Mouse (Mus musculus) embryo, embryonic 9.5 days (tissue): Measurements from ENCODE around the gene Alkbh3.

ENCODE experiments used
- DNase-seq: peaks from one replicate; pipeline ENCODE4 v3.0.0-alpha.2; 2017; ENCODE audit errors: extremely low spot score

Gene Alkbh3

DNA sequence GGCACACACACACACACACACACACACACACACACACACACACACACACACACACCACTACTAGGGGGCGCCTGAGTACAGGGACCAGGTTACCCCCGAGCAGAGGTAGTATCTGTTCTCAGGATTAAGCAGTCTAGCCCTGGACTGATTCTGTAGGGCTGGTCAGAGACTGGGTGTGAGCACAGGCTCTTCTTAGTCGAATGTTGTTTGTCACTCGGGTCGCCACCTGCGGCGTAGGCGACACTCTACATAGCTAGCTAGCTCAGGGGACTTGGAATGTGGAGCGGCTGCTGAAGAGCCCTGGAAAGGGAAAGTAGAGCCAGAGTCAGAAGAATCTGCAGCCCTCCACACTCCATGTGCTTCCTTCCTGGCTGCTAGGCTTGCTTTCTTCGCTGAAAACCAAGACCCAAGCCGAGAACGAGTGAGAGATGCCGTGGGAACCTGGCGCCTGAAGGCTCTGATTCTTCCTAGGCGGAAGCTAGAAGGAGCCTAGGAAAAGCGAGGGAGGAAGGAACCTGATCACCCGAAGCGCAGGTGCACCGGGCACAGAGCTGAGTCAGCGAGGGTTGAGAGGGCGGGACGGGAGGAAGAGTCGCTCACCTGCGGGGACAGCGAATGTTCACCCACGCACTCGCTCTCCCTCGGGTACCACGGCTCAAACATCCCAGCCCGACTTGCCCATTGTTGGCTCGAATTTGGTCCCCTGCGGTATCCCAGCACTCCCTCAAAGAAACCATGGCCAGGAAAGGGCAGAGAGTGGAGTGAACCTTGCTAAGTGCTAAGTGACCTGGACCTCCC lies 55.6 kb downstream of the Alkbh3 start:
- peak; percentile 24 for DNase-seq

DNA sequence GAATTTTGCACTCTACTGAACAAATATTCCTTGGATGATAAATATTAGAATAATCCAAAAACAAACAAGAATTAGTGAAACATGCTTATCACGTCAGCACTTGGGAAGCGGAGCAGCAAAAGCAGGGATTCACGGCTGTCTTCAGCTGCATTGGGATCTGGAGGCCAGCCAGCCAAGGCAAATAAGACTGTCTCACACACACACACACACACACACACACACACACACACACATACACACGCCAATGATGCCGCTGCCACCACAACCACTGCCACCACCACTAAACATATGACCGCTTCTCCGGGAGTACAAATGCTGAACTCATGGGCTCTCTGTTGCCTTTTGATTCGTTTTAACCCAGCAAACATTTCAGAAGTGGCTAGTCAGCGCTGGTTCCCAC lies 56.9 kb downstream of the Alkbh3 start:
- no peak for DNase-seq

DNA sequence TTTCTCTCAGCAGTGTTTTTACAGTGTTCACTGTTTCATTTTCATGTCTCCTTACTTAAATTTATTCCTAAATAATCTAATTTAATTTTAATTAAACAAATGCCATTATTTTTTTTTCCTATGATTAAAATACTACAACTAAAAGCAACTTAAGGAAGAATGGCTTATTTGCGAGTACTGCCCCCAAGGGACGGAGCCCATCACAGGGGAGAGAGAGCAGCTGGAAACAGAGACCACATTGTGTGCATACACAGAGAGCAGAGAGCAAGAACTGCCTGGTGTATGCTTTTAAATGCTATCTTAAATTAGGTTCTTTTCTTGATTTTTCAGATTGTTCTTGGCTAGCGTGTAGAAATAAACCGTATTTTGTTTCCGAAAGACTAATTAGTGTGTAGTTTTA lies 63.6 kb downstream of the Alkbh3 start:
- DNase-seq: no peak

DNA sequence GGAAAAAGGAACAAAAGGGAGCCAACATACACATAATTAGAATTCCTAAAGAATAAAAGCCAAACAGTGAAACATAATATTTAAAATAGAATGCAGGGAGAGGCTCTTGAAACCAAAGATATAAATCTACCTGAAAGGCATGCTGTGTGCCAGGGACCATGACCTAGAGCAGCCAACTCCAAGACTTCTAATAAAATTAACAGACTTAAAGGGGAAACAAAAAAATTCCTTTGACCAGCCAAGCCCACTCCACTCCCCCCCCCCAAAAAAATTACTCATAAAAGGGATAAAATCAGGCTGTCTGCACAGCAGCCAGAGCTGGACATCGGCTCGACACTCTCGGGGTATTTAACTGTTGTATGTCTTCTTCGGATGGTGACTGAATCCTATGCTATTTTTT lies 65.8 kb downstream of the Alkbh3 start:
- DNase-seq: no peak

DNA sequence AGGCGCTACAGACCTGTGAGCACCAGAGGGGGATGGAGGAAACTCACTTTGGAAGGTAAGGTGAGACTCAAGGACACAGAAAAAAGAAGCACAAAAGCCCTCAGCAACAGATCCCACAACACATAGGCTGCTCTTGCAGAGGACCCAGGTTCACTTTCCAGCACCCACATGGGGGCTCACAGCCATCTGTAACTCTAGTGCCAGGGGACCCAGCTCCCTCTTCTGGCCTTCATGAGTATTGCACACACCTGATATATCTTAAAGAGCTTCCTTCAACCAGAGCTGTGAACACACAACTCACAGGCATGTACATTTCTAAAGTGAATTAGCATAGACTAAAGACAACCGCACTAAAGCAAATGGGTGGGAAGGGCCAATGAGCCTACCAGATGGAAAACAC lies 66.5 kb downstream of the Alkbh3 start:
- no peak for DNase-seq

DNA sequence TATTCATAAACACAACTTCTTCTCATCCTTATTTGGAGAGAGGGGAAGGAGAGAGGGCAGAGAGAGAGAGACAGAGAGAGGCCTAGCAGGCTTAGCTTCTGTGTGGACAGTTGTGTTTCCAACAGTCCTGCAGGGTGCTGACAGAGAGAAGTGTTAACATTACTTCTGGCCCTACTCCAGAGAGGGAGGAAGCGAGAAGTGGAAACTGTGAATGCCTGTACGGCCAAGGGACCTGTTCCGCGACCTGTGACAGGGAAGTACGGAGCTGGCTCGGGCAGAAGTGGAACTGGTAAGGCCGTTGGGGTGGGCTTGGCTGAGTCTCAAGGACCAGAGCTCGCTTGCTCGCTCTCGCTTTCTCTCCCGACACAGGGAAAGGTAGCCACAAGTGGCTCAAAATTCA lies 68.9 kb downstream of the Alkbh3 start:
- no peak for DNase-seq

DNA sequence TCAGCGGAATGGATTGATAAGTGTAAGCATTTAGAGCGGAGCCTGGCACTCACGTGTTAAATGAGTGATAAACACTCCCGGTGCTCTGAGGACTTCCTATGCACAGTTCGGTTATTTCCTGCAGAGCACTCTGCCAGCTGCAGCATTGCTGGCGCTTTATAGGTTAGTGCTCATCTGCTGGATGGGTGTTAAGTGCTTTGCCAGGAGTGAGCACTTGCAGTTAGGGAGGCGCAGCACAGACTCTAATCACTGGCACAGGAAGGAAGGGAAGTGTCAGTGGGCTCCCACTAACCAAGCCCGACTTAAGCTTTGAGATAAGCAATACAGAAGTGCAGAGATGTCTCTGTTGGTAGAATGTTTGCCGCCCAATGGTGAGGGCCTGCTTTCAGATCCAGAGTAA lies 72.1 kb downstream of the Alkbh3 start:
- DNase-seq: no peak
